Mouse (Mus musculus): ENCODE measurements at regions not wholly inside any gene's neighbourhood (a gene's known extent, or its start where the extent isn't known, plus 50 kb on each side); places are given as distances from the start of the nearest gene placed in this dataset.
"Not testable (repeated sequence)": the region's sequence is repeated elsewhere in the genome, so short reads cannot be mapped to it uniquely, and the experiment has no call there.

- DNase-seq: no peak
These were observed 77.0 kb upstream of the Lemd2 start for GRCm38 (mm10) chr17:27281241-27281640.

- not testable (repeated sequence) for DNase-seq
These were observed 75.4 kb upstream of the Lemd2 start for GRCm38 (mm10) chr17:27279491-27280288.

- not testable (repeated sequence) for DNase-seq
These were observed 73.5 kb upstream of the Lemd2 start for GRCm38 (mm10) chr17:27277786-27278185.

- DNase-seq: not testable (repeated sequence)
These were observed 67.5 kb upstream of the Lemd2 start for GRCm38 (mm10) chr17:27271756-27272155.

- not testable (repeated sequence) for DNase-seq
These were observed 66.5 kb upstream of the Lemd2 start for GRCm38 (mm10) chr17:27270776-27271175.

- not testable (repeated sequence) for DNase-seq
These were observed 60.3 kb upstream of the Lemd2 start for GRCm38 (mm10) chr17:27264607-27265006.

- DNase-seq: no peak
These were observed 58.3 kb upstream of the Lemd2 start for GRCm38 (mm10) chr17:27262607-27263006.

- no peak for DNase-seq
These were observed 57.7 kb upstream of the Lemd2 start for GRCm38 (mm10) chr17:27261981-27262380.

- DNase-seq: no peak
These were observed 57.0 kb upstream of the Lemd2 start for GRCm38 (mm10) chr17:27261251-27261650.

- DNase-seq: no peak
These were observed 55.8 kb upstream of the Lemd2 start for GRCm38 (mm10) chr17:27260116-27260515.

GRCm38 (mm10) chr17:27257345-27257744, 53.1 kb upstream of the Lemd2 start:
- DNase-seq: no peak

- DNase-seq: no peak
These were observed 51.5 kb upstream of the Lemd2 start for GRCm38 (mm10) chr17:27255804-27256203.

All from thymus, postnatal 36 days (tissue).